Mouse (Mus musculus): ENCODE results near the gene Hsd17b3.
A peak's percentile ranks its signal among the peaks of the same experiment; 100 is the strongest.

The Hsd17b3 gene

GRCm38 (mm10) chr13:64089130-64089529 is at the start of gene Hsd17b3:
Gene Hsd17b3, minus strand, starts transcription at chr13:64089230.
- no peak for DNase-seq (ENCODE audit: low read depth, low spot score)

GRCm38 (mm10) chr13:64129616-64130375 is 40.8 kb upstream of the Hsd17b3 start:
- no peak for DNase-seq (ENCODE audit: low read depth, low spot score)

DNA sequence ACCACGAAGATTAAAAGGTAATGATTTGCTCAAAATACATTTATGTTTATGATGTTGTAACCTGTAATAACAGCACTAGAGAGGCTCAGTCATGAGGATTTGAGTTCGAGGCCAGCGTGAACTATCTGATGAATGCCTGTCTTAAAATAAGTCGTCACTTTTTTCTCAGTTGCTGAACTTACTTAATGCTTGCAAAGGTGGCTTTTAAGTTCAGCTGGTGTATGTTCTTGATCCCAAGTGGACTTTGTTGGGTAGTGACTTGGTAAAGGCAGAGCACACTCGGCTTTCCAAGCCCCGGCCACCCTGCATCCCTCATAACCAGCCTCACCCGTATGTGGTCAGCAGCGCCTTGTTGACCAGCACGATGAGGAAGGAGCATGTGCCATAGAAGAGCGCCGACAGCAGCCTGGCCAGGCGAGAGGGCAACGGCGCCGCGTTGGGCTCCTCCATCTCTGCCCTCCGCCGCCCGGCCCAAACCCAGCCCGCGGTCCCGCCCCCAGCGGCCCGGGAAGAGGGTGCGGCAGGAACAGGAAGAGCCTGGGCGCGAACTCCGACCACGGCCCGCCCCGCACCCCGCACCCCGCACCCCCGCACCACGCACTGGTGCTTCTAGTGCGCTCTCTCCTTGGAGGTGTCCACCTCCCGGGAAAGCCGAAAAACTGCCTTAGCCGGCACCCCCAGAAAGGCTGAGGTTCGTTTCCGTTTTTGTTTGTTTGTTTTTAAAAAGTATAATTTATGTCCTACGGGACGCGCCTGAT is 40.0 kb upstream of the Hsd17b3 start, which contains the start of gene Slc35d2:
Gene Slc35d2, minus strand, starts transcription at position 511 of the 758 bp plus-strand sequence.
- no peak for DNase-seq (ENCODE audit: low read depth, low spot score)

- no peak for DNase-seq (ENCODE audit: low read depth, low spot score)
Observed at GRCm38 (mm10) chr13:64126316-64126715, 37.3 kb upstream of the Hsd17b3 start.

GRCm38 (mm10) chr13:64124886-64125285 is 35.9 kb upstream of the Hsd17b3 start:
- no peak for DNase-seq (ENCODE audit: low read depth, low spot score)

DNA sequence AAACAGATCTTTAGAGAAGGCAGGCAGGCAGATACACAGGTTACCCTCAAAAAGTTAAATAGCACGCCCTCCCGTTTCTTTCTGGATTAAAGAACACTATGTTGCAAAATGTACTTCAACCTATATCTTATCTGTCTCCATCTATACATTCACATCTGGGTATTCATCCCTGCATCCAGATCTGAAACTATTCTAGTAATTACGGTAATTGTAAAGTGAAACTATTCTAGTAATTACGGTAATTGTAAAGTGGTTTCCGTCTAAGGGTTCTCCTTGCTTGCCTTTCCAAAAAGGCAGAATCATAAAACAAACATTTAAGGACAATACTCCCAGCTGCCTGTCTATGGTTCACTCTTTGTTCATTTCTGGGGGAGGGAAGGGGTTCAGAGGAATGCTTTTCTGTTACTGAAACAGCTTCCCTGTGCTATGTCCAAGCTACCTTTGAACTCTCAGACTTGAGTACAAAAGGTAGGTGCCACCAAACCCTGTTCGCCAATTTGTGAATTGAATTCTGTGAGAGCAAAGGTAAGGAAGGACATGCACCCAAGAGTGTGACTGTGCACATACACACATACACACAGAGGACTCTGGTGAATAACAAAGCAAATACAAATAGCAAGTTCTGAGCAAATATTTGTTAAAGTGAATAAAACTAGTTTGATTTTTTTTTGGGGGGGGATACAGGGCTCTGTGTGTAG is 34.6 kb upstream of the Hsd17b3 start:
- no peak for DNase-seq (ENCODE audit: low read depth, low spot score)

- no peak for DNase-seq (ENCODE audit: low read depth, low spot score)
Observed at GRCm38 (mm10) chr13:64120760-64121159, 31.7 kb upstream of the Hsd17b3 start.

DNA sequence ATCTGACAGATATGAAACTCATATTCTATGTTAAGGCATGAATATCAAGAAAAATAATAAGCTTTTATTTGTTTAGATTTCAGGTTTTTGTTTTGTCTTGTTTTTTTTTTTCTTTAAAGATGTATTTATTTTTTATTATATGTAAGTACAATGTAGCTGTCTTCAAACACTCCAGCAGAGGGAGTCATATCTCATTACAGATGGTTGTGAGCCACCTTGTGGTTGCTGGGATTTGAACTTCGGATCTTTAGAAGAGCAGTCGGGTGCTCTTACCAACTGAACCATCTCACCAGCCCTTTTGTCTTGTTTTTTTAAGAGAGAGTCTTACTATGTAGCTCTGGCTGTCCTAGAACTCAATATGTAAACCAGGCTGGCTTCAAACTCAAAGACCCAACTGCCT is 28.4 kb upstream of the Hsd17b3 start:
- no peak for DNase-seq (ENCODE audit: low read depth, low spot score)

- no peak for DNase-seq (ENCODE audit: low read depth, low spot score)
Observed at GRCm38 (mm10) chr13:64110421-64110820, 21.4 kb upstream of the Hsd17b3 start.

GRCm38 (mm10) chr13:64108381-64108850 is 19.4 kb upstream of the Hsd17b3 start:
- DNase-seq (ENCODE audit: low read depth, low spot score) = no peak

GRCm38 (mm10) chr13:64107535-64107934 is 18.5 kb upstream of the Hsd17b3 start:
- no peak for DNase-seq (ENCODE audit: low read depth, low spot score)

DNA sequence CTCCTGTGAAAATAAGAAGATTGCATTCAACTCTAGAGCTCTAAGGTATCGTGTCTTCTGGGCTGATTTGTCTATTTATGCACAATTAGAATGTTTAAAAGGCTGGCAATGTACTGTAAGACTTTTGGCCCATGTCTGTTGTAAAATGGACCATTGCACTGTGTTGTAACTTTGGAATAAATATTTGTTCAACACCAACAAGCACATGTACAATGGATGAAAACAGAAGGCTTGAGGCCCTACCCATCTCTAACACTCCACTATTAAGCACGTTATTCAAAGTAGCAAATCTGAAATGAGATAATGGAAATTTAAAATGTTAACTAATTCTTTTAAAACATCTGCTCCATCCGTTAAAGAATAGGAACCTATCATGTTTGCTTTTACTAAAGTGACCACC is 18.1 kb upstream of the Hsd17b3 start:
- no peak for DNase-seq (ENCODE audit: low read depth, low spot score)

- no peak for DNase-seq (ENCODE audit: low read depth, low spot score)
Observed at GRCm38 (mm10) chr13:64105690-64106089, 16.7 kb upstream of the Hsd17b3 start.

- no peak for DNase-seq (ENCODE audit: low read depth, low spot score)
Observed at GRCm38 (mm10) chr13:64100186-64100585, 11.2 kb upstream of the Hsd17b3 start.

DNA sequence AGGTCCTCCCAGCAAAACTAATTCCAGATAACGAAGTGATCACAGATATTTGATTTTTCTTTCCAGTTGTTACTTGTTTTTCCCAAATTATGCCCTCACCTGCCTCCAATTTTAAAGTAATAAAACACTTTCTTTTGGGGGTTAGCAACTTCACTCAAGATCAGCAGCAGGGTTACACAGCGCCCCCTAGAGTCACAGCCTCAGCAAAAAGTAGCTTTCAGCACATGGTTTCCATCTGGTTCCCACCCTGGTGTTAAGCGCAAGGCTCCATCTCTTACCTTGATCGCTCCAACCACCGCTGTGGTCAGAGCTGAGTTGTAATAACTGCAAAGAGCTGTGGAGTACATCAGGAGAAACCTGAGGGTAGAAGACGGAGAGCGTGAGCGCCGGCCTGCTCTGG is 10.0 kb upstream of the Hsd17b3 start:
- no peak for DNase-seq (ENCODE audit: low read depth, low spot score)

DNA sequence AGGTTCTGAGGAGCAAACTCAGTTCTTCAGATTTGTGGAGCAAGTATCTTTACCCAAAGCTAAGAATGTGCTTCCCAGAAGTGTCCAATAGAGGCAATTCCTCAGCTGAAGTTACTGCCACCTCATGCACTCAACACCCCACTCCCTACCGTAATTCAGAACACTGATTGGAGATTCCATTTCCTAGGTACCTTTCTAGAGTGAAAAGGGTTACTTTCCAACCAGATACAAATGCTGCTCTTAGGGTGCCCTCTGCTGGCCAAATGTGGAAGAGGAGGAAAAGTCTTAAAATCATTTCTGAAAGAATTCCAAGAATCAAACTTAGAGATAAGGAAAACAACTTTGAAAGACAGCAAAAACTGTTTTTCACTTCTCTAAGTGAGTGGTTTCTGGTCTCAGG is 4.3 kb upstream of the Hsd17b3 start:
- DNase-seq (ENCODE audit: low read depth, low spot score) = peak; percentile 40

GRCm38 (mm10) chr13:64092752-64093151 is 3.7 kb upstream of the Hsd17b3 start:
- DNase-seq (ENCODE audit: low read depth, low spot score) = no peak

GRCm38 (mm10) chr13:64092141-64092540 is 3.1 kb upstream of the Hsd17b3 start:
- no peak for DNase-seq (ENCODE audit: low read depth, low spot score)

GRCm38 (mm10) chr13:64091006-64091405 is 2.0 kb upstream of the Hsd17b3 start:
- no peak for DNase-seq (ENCODE audit: low read depth, low spot score)

DNA sequence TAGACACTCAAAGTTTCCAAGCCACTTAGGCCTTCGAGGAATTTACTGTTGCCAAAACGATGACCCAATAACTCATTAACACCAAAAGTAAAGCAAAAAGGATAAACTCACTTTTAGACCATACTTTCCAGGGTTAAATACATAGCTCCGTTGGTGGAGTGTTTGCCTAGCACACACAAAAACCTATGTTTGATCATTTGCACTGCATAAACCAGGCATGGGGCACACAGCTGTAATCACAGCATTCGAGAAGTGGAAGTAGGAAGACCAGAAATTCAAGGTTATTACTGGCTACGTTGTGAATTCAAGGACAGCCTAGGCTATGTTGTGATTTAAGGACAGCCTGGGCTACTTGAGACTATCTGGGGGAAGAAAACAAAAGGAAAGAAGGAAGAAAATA is 1.2 kb upstream of the Hsd17b3 start:
- no peak for DNase-seq (ENCODE audit: low read depth, low spot score)

DNA sequence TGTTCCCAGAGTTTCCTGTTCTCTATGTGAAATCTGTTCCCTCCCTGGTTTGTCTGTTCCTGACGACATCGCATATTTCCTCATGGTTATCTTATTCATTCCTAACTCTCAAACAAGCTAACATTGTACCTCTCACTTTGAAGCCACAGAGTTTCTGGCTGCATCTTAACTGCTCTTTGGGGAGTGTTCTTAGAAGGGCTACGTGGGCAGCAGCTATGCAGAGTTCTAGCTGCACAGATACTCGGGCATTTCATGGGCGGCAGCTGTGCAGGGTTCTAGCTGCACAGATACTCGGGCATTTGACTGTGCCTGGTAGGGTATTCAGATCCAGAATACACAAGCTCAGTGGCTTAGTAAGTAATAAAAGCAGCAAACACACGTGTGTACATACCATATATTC is 973 bp downstream of the Hsd17b3 start:
- DNase-seq (ENCODE audit: low read depth, low spot score) = no peak

DNA sequence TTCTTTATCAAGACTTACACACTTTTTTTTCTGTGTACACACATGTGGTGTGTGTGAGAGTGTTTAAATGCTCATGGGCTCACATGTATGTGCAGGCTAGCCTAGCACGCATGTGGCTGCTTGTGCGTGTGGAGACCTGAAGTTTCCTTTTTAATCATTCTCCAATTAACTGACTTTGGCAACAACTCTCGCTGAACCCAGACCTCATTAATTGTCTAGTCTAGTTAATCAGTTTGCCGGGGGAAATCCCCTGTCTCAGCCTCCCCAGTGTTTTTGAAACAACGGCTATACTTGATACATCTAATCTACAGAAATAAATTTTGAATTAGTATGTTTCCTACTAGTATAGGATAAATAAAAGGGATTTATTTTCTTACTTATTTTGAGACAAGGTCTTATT is 3.0 kb downstream of the Hsd17b3 start:
- DNase-seq (ENCODE audit: low read depth, low spot score) = no peak

All from c-Kit-negative CD71-positive TER-119-positive erythroid progenitor cells, embryonic 14.5 days (primary cell).